Mouse (Mus musculus) kidney, adult 2 months (tissue): Measurements from ENCODE around the gene Pqlc2. TPM values are rescaled to one million over a fixed set of nuclear protein-coding genes. Genes with fewer than 3 reads are reported as not detected.

ENCODE experiments used
- DNase-seq: peaks from one replicate; pipeline ENCODE4 v3.0.0; 2021
- H3K27ac ChIP-seq: fragments of 200-500 bp; 2 replicates; pipeline ENCODE4 v1.5.1; 2012; ENCODE audit warnings: low read depth, low read length, control low read depth, inconsistent platforms; ENCODE audit not compliant: insufficient read depth
- H3K27me3 ChIP-seq: fragments of 200-500 bp; replicated peaks from 2 replicates; pipeline ENCODE4 v1.6.1; 2012; ENCODE audit warnings: mild to moderate bottlenecking, moderate library complexity, low read length, inconsistent platforms; ENCODE audit not compliant: control insufficient read depth, insufficient read depth
- H3K36me3 ChIP-seq: fragments of 200-500 bp; 2 replicates; pipeline ENCODE4 v1.6.1; 2012; ENCODE audit warnings: mild to moderate bottlenecking, moderate library complexity, low read length, inconsistent platforms; ENCODE audit not compliant: control insufficient read depth, insufficient read depth
- H3K4me1 ChIP-seq: fragments of 200-500 bp; 2 replicates; pipeline ENCODE4 v1.6.1; 2011; ENCODE audit warnings: low read length; ENCODE audit not compliant: control insufficient read depth, insufficient read depth
- H3K4me3 ChIP-seq: fragments of 200-500 bp; 2 replicates; pipeline ENCODE4 v1.5.1; 2011; ENCODE audit warnings: mild to moderate bottlenecking, low read depth, low read length, control low read depth; ENCODE audit not compliant: insufficient read depth
- CTCF ChIP-seq: fragments of 200-500 bp; conservative IDR thresholded peaks from 2 replicates; pipeline ENCODE4 v1.5.1; 2011; ENCODE audit warnings: low read depth, mild to moderate bottlenecking, control low read depth, low read length, moderate library complexity, mixed read lengths; ENCODE audit not compliant: insufficient read depth, insufficient read length
- POLR2A ChIP-seq: fragments of 200-500 bp; IDR thresholded peaks from one replicate; pipeline ENCODE4 v1.6.1; 2011; ENCODE audit warnings: low read depth, low read length, control low read depth
- WGBS: fragments of 180-500 bp; shearing (Covaris S2); methylation state at CpG from one replicate; pipeline ENCODE4 v1.1.7; 2018; 5-methylcytosine and 5-hydroxymethylcytosine counted together
- polyA plus RNA-seq: library from polyadenylated mRNA; depleted of rRNA; stranded (reverse); fragments of >200 nt; gene quantifications from 2 replicates; pipeline ENCODE4 v1.2.3, GENCODE M21; 2012

Pqlc2 gene
- polyA plus RNA-seq, 1 experiment, result 63.3 TPM

DNA sequence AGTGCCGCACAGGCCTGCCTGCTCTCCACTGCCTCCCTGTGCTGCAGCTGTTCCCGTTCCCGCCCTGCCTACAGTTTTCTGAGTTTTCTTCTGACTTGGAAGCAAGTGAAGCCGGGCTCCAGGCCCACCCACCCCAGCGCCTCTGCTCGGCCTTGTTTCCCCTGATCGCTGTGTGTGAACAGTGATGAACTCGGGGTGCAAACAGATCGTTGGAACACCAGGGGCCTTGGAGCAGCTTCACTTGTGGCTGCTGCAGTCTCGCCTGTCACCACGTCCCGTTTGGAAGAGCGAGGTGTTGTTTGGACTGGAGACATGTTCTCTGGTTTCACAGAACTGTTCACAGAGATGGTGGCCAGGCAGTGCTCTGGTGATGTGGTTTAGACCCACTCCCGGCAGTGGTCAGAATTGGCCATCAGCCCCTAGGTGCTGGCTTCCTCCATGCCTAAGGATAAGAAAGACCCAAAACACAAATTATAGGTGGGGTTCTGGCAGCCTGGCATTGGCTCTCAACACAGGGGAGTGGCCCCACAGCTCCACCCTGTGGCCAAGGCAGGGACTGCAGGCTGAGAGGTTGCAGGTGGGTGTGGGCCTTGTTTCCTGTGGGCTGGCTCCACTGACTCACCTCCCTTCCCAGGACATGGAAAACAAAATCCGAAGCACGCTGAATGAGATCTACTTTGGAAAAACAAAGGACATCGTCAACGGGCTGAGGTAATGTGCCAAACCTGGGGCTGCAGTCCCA lies 23.2 kb downstream of the Pqlc2 start:
- no peaks in the 10 kb centered on the region for H3K36me3 ChIP-seq
- no peak overlapping the region for H3K4me3 ChIP-seq
- no peaks in the 10 kb centered on the region for H3K27me3 ChIP-seq
- DNase-seq, result peak; percentile 87
- no peak overlapping the region for H3K27ac ChIP-seq
- TF ChIP-seq POLR2A (no peak), CTCF (peak; percentile 93)
- peaks cover 3% of the 10 kb centered on the region; the same call in 1 of the 2 replicates for H3K4me1 ChIP-seq
- WGBS, result 63% methylated on average over 18 of the region's 18 CpGs

DNA sequence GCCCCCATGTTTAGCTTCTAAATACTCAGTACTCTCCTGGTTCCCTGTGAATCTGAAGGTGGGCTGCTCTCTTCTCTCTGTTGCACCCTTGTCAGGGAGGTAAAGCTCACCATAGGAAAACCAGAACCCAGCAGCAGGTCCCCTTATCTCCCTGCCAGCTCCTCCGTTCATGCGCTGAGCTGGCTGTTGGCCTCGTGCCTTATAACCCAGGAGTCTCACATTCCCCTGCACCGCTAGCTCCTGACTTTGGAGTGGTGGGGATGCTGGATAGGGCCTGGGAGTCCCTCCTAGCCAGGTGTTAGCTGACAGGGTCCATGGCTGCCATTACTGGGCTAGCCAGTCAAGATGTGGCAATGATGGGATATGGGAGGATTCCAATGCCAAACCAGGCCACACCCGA lies 24.3 kb downstream of the Pqlc2 start:
- Histone ChIP-seq H3K36me3 (no peaks in the 10 kb centered on the region; the same call in 1 of the 2 replicates), H3K4me3 (no peak overlapping the region), H3K27me3 (no peaks in the 10 kb centered on the region), H3K27ac (no peak overlapping the region), H3K4me1 (peaks cover 3% of the 10 kb centered on the region; the same call in 1 of the 2 replicates)
- TF ChIP-seq CTCF (no peak), POLR2A (no peak)
- WGBS, result 71% methylated on average over 5 of the region's 5 CpGs
- DNase-seq, result no peak

DNA sequence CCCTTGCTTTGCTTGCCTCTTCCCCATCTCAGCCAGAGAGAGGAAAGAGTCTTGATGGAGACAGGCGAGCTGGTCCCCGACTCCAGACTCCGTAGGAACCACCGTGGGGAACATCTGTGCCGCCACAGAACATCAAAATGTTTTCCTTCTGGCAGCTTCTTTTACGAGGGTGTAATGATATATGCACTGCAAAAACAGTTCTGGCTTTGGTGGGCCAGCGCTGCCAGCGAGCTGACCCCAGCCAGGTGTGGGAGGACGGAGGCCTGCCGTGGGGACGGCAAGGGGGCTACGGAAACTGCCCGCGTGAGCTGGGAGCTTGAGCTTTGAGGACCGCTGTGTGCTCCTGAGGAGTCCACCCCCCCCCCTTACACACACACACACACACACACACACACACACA lies 25.6 kb downstream of the Pqlc2 start:
- H3K27ac ChIP-seq, result no peak overlapping the region
- H3K27me3 ChIP-seq, result no peaks in the 10 kb centered on the region
- TF ChIP-seq CTCF, result no peak
- no peak for TF ChIP-seq POLR2A
- H3K4me3 ChIP-seq, result no peak overlapping the region
- no peak for DNase-seq
- peaks cover 3% of the 10 kb centered on the region; the same call in 1 of the 2 replicates for H3K4me1 ChIP-seq
- H3K36me3 ChIP-seq, result no peaks in the 10 kb centered on the region; the same call in 1 of the 2 replicates
- 74% methylated on average over 15 of the region's 15 CpGs for WGBS

DNA sequence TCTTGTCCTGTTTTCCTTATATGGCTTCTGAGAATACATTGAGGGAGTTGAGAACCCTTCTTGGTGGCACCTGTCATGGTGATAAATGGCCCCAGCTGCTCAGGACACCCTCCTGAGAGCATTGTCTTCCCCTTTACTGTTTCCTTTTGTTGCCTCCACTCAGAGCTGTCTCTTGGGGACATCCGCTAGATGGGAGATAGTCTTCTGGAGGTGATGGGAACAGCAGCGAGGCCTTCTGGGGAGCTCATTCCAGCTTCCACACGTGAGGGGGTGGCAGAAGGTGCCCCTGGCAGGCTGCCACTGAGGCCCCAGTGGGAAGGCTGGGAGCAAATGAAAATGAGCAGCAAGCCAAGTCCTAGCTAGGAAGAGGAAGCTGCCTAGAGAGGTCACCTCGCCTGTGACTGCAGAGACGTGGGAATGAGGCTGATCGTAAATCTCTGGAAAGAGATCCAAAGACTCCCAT lies 27.5 kb downstream of the Pqlc2 start:
- WGBS, result 50% methylated on average over 6 of the region's 6 CpGs
- TF ChIP-seq CTCF (no peak), POLR2A (no peak)
- Histone ChIP-seq H3K27ac (peak overlapping the region; percentile 49), H3K27me3 (no peaks in the 10 kb centered on the region), H3K4me1 (peaks cover 3% of the 10 kb centered on the region; the same call in 1 of the 2 replicates), H3K4me3 (no peak overlapping the region), H3K36me3 (no peaks in the 10 kb centered on the region; the same call in 1 of the 2 replicates)
- peak; percentile 80 for DNase-seq

DNA sequence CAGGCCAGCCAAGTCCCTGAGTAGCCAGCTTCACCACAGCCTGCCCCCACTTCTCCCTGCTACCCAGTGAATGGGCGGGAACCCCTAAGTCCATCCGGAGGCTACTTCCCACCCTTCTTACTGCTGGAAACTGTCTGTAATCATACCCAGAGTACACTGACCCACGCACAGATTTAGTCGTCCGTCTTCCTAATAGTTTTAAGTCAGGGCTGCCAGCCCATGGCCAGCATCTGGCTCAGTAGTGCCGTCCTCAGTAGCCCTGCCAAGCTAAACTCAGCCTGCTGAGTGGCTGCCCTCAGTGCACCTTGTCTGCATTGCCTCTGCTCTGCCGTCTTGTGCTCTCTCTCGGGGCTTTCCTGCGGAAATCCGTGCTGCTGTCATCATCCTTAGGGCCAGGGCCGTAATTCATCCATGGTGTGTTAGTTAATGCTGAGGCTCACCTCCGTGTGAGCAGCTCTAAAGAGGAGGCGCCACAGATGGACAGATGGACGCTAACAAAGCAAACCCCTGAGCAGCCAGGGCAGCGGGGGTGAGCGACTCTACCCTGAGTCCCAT lies 28.6 kb downstream of the Pqlc2 start:
- Histone ChIP-seq H3K27me3 (no peaks in the 10 kb centered on the region), H3K27ac (peak overlapping the region; percentile 49)

DNA sequence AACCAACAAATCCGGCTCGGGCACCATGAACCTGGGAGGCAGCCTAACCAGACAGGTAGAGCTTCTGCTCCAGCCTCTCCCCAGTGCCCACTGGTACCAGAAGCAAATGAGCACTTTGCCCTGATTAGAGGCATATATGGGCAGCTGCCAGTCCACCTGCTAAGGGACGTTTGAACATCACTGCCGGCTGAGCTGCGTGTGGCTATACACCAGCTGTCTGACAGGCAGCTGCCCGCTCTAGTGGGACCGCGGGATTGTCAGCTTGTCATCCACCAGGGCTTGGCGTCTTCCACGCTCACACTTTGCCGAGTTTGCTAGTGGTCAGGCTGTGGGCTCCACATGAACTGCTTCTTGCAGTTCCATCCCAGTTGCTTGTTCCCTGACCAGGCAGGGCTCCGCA lies 30.0 kb downstream of the Pqlc2 start:
- TF ChIP-seq CTCF (no peak), POLR2A (no peak)
- H3K27me3 ChIP-seq, result no peaks in the 10 kb centered on the region
- peaks cover 3% of the 10 kb centered on the region; the same call in 1 of the 2 replicates for H3K4me1 ChIP-seq
- no peak for DNase-seq
- no peak overlapping the region for H3K27ac ChIP-seq
- H3K36me3 ChIP-seq, result no peaks in the 10 kb centered on the region; the same call in 1 of the 2 replicates
- WGBS, result 87% methylated on average over 12 of the region's 12 CpGs
- H3K4me3 ChIP-seq, result no peak overlapping the region

More for the DNA sequence above, 28.6 kb downstream of the Pqlc2 start:
- TF ChIP-seq CTCF, result no peak
- no peak for TF ChIP-seq POLR2A
- no peak overlapping the region for H3K4me3 ChIP-seq
- DNase-seq, result peak; percentile 64
- H3K36me3 ChIP-seq, result no peaks in the 10 kb centered on the region; the same call in 1 of the 2 replicates
- peaks cover 3% of the 10 kb centered on the region; the same call in 1 of the 2 replicates for H3K4me1 ChIP-seq
- WGBS, result 51% methylated on average over 16 of the region's 16 CpGs

DNA sequence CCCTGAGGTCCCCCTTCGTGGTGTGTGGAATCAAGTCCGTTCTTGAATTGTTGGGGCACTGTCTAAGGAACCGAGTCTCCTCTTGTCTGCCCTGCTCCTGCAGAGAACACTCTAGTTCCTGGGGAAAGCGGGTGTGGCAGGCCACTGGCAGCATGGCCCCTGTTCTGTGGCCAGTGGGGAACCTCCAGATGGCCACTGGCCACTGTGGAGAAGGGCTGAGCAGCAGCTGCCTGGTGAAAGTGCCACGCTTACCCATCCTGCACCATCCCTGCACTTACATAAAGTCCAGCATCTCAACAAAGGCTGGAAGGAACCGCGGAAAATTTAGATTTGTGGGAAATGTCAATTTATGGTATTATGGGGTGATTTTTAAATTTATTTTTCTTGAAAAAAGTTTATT lies 34.1 kb downstream of the Pqlc2 start:
- Histone ChIP-seq H3K36me3 (no peaks in the 10 kb centered on the region), H3K4me3 (no peak overlapping the region), H3K27me3 (no peaks in the 10 kb centered on the region), H3K27ac (no peak overlapping the region), H3K4me1 (no peaks in the 10 kb centered on the region)
- TF ChIP-seq POLR2A, result no peak
- TF ChIP-seq CTCF, result no peak
- DNase-seq, result no peak
- WGBS, result 87% methylated on average over 7 of the region's 7 CpGs
